Mouse (Mus musculus) limb, embryonic 14.5 days (tissue): Measurements from ENCODE around the gene Fasl. TPM values are rescaled to one million over a fixed set of nuclear protein-coding genes. Genes with fewer than 3 reads are reported as not detected.

ENCODE experiments used
- ATAC-seq: fragments of 200-750 bp; cut with Nextera tagmentation; 2 replicates; pipeline ENCODE4 v1.8.0; 2017; ENCODE audit warnings: low read depth, moderate number of reproducible peaks, moderate TSS enrichment; ENCODE audit not compliant: low FRiP score
- DNase-seq: peaks from one replicate; pipeline ENCODE4 v3.0.0-alpha.2; 2015; ENCODE audit warnings: low spot score
- H3K27ac ChIP-seq: fragments of 300-500 bp; sonication (generic); replicated peaks from 2 replicates; pipeline ENCODE4 v1.5.1; 2014; ENCODE audit warnings: low read depth, mild to moderate bottlenecking, low read length, moderate library complexity, mixed read lengths
- H3K27me3 ChIP-seq: fragments of 300-500 bp; sonication (generic); 2 replicates; pipeline ENCODE4 v1.6.1; 2014; ENCODE audit warnings: low read length, mixed read lengths; ENCODE audit not compliant: control insufficient read depth, insufficient read depth
- H3K36me3 ChIP-seq: fragments of 300-500 bp; sonication (generic); 2 replicates; pipeline ENCODE4 v1.6.1; 2014; ENCODE audit warnings: mild to moderate bottlenecking, low read length, moderate library complexity, mixed read lengths; ENCODE audit not compliant: control insufficient read depth, insufficient read depth
- H3K4me1 ChIP-seq: fragments of 300-500 bp; sonication (generic); 2 replicates; pipeline ENCODE4 v1.6.1; 2014; ENCODE audit warnings: antibody characterized with exemption, low read length, mixed read lengths; ENCODE audit not compliant: control insufficient read depth, insufficient read depth
- H3K4me2 ChIP-seq: fragments of 300-500 bp; sonication (generic); replicated peaks from 2 replicates; pipeline ENCODE4 v1.6.1; 2014; ENCODE audit warnings: low read depth, mild to moderate bottlenecking, low read length, moderate library complexity; ENCODE audit not compliant: severe bottlenecking
- H3K4me3 ChIP-seq: fragments of 300-500 bp; sonication (generic); replicated peaks from 2 replicates; pipeline ENCODE4 v1.5.1; 2014; ENCODE audit warnings: low read length
- H3K9ac ChIP-seq: fragments of 300-500 bp; sonication (generic); 2 replicates; pipeline ENCODE4 v1.6.1; 2014; ENCODE audit warnings: mild to moderate bottlenecking, low read depth, low read length, moderate library complexity; ENCODE audit not compliant: severe bottlenecking
- H3K9me3 ChIP-seq: fragments of 300-500 bp; sonication (generic); 2 replicates; pipeline ENCODE4 v1.6.1; 2016; ENCODE audit warnings: low read length; ENCODE audit not compliant: control insufficient read depth
- POLR2A ChIP-seq: fragments of 200-500 bp; IDR thresholded peaks from 2 replicates; pipeline ENCODE4 v1.8.0; 2012; ENCODE audit warnings: inconsistent platforms, mild to moderate bottlenecking, moderate library complexity, borderline replicate concordance; ENCODE audit not compliant: insufficient read depth, insufficient read length; ENCODE audit errors: extremely low read depth
- WGBS: fragments of 180-500 bp; shearing (Covaris S2); extraction: QIAGEN DNeasy Blood & Tissue Kit; methylation state at CpG from one replicate; pipeline ENCODE4 v1.1.7; 2014; 5-methylcytosine and 5-hydroxymethylcytosine counted together
- polyA plus RNA-seq, 2 experiments: library from polyadenylated mRNA; depleted of rRNA in 1 of 2; stranded (reverse) in 1 of 2; unstranded in 1 of 2; fragments of >200 nt; fragmentation: Nextera tagmentation in 1 of 2; extraction: Ambion mirVana in 1 of 2; gene quantifications; 2 replicates each; pipeline versions ENCODE4 v1.2.1 to v1.2.3; 2012 to 2014

Fasl gene
- polyA plus RNA-seq, 2 experiments: 0.03 TPM; not detected in 1

DNA sequence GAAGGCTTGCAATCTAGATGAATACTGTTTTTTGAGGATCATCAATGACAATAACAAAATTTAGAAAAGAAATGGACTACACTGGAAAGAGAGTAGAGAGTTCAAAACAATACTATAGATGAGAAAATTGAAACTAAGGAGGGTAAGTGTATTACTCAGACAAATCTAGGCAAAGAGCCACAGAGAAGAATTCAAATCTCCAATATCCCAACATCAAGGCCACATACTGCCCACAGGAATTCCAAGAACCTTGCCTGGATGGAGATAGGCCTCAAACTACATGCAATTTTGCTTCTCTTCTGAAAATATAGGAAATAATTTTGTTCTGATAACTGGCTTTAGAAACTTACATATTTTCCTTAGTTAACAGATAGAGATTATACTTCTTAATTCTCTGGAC, 12.0 kb upstream of the Fasl start:
- no peaks in the 10 kb centered on the region for H3K4me1 ChIP-seq
- TF ChIP-seq POLR2A: no peak
- no peak overlapping the region for H3K9ac ChIP-seq
- no peak for ATAC-seq
- H3K4me2 ChIP-seq: no peak overlapping the region
- no peaks in the 10 kb centered on the region for H3K36me3 ChIP-seq
- H3K27ac ChIP-seq: no peak overlapping the region
- no peaks in the 10 kb centered on the region for H3K9me3 ChIP-seq
- no peaks in the 10 kb centered on the region for H3K27me3 ChIP-seq
- DNase-seq: no peak
- no peak overlapping the region for H3K4me3 ChIP-seq

DNA sequence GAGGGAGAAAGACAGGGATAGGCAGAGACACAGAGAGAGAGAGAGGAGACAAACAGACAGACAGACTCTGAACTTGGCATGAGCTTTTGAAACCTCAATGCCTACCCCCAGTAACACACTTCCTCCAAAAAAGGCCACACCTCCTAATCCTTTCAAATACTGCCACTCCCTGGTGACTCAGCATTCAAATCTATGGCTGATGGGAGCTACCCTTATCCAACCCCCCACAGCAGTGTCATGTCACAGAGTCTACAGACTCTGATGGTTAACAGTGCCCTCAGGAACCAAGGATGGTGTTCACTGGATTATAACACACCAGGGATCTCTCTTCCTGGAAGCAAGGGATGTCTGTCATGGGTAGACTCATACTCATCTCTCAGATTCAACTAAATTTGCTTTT, 11.5 kb upstream of the Fasl start:
- Histone ChIP-seq H3K27ac (no peak overlapping the region), H3K27me3 (no peaks in the 10 kb centered on the region), H3K4me2 (no peak overlapping the region), H3K4me3 (no peak overlapping the region), H3K36me3 (no peaks in the 10 kb centered on the region), H3K9ac (no peak overlapping the region), H3K9me3 (no peaks in the 10 kb centered on the region), H3K4me1 (no peaks in the 10 kb centered on the region)
- DNase-seq (no peak), ATAC-seq (no peak)
- TF ChIP-seq POLR2A: no peak

DNA sequence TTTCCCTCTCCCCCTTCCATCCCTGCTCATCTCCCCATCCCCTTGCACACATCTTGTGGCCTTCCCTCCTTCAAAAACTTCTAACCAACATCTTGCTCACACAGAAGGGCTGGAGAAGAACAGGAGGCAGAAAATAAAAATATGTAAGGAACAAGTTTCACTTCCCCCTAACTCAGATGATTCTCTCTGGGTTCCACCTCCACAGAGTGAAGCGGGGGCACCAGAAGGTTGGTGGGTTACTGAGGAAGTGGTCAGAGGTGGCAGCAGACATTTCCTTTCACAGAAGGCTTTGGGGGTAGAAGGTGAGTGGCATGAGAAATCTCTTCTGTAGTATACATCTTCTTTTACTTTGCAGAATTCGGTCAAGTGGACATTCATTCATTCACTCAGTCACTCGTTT, 10.6 kb upstream of the Fasl start:
- Histone ChIP-seq H3K4me2 (no peak overlapping the region), H3K9me3 (no peaks in the 10 kb centered on the region), H3K4me3 (no peak overlapping the region), H3K4me1 (no peaks in the 10 kb centered on the region), H3K9ac (no peak overlapping the region), H3K27me3 (no peaks in the 10 kb centered on the region), H3K27ac (no peak overlapping the region), H3K36me3 (no peaks in the 10 kb centered on the region)
- ATAC-seq: no peak
- 98% methylated on average over 3 of the region's 3 CpGs for WGBS
- no peak for DNase-seq
- TF ChIP-seq POLR2A: no peak

DNA sequence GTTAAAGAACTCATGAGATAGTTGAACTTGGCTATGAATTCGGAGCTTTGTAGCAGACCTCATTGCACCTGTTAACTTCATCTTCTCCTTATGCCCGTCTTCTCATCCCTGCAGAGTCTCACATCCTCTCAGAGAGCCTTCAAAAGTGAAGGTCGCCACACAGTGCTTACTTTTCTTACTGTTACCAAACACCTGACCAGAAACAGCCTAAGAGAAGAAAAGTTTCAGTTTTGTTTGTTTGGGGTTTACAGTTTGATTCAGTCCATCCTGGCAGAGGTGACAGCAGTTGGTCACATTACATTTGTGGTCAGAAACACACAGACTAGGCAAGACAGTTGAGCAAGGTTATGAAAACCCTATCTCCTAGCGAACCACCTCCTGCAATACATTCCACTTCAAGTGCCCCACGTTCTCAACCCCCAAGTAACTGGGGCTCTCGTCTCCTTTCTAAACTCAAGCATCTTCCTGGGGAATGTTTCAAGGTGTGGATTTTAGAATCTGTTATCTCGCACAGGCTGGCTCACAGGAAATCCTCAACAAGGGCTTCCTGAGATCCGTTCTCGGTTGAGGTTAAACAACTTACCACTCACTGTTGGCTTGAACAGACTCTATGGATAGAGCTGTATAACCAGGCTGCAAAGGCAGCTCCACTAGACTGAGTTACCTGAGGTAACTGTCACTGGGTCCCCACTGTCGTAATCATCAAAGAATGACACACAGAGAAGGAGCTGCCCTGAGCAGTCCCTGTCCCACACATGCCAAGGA, 6.3 kb upstream of the Fasl start:
- Histone ChIP-seq H3K27me3 (no peaks in the 10 kb centered on the region), H3K27ac (no peak overlapping the region), H3K4me1 (no peaks in the 10 kb centered on the region), H3K9ac (no peak overlapping the region), H3K36me3 (no peaks in the 10 kb centered on the region), H3K4me3 (no peak overlapping the region), H3K4me2 (no peak overlapping the region), H3K9me3 (no peaks in the 10 kb centered on the region)
- 85% methylated on average over 10 of the region's 10 CpGs for WGBS
- ATAC-seq (no peak), DNase-seq (no peak)
- TF ChIP-seq POLR2A: no peak

DNA sequence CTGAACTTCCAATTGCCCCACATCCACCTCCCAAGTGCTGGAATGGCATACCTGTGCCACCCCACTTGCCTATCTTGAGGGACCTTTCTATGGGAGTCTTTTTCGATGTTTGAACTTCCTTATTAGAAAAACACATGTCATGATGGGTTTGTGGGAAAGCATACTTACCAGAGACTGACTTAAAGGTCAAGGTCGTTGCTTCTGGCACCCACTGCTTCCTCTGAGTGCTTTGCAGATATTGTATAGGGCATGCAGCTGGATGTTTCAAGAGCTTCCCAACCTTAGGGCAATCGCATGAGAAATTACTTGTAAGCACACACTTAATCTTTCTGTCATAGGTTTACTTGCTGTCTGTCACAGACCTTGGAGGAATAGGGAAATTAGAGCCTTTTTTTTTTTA, 5.0 kb upstream of the Fasl start:
- H3K27me3 ChIP-seq: no peaks in the 10 kb centered on the region
- H3K4me3 ChIP-seq: no peak overlapping the region
- 77% methylated on average over 3 of the region's 3 CpGs for WGBS
- no peak for DNase-seq
- H3K9me3 ChIP-seq: no peaks in the 10 kb centered on the region
- H3K4me1 ChIP-seq: no peaks in the 10 kb centered on the region
- no peak overlapping the region for H3K27ac ChIP-seq
- ATAC-seq: no peak
- no peak overlapping the region for H3K9ac ChIP-seq
- TF ChIP-seq POLR2A: no peak
- H3K4me2 ChIP-seq: no peak overlapping the region
- H3K36me3 ChIP-seq: no peaks in the 10 kb centered on the region

DNA sequence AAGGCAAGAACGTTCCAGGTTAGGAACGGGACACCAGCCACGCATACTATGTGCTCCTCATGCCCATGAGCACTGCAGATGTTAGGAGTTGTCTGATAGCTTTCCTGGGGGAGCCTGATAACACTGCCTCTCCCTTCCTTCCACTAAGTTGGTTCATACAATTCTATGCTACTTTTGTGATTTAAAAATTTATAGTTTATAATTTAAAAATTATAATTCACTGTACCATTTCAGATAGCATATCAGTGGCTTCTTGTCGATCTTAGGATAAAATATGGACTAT, 4.3 kb upstream of the Fasl start:
- no peak for TF ChIP-seq POLR2A
- no peaks in the 10 kb centered on the region for H3K4me1 ChIP-seq
- no peak overlapping the region for H3K9ac ChIP-seq
- H3K27me3 ChIP-seq: no peaks in the 10 kb centered on the region
- ATAC-seq (no peak), DNase-seq (no peak)
- no peak overlapping the region for H3K4me2 ChIP-seq
- H3K9me3 ChIP-seq: no peaks in the 10 kb centered on the region
- 88% methylated on average over 4 of the region's 4 CpGs for WGBS
- no peak overlapping the region for H3K27ac ChIP-seq
- H3K36me3 ChIP-seq: no peaks in the 10 kb centered on the region
- H3K4me3 ChIP-seq: no peak overlapping the region
